Mouse (Mus musculus) CD8-positive naive resting alpha-beta T cell, adult 2 months (primary cell): ENCODE results near the gene Akap5.

Experiments
- DNase-seq, 2 experiments: peaks; one replicate each; pipeline ENCODE4 v3.0.0; 2022; ENCODE audit warnings: low read depth in 2 of 2, low spot score in 2 of 2

Gene Akap5

DNA sequence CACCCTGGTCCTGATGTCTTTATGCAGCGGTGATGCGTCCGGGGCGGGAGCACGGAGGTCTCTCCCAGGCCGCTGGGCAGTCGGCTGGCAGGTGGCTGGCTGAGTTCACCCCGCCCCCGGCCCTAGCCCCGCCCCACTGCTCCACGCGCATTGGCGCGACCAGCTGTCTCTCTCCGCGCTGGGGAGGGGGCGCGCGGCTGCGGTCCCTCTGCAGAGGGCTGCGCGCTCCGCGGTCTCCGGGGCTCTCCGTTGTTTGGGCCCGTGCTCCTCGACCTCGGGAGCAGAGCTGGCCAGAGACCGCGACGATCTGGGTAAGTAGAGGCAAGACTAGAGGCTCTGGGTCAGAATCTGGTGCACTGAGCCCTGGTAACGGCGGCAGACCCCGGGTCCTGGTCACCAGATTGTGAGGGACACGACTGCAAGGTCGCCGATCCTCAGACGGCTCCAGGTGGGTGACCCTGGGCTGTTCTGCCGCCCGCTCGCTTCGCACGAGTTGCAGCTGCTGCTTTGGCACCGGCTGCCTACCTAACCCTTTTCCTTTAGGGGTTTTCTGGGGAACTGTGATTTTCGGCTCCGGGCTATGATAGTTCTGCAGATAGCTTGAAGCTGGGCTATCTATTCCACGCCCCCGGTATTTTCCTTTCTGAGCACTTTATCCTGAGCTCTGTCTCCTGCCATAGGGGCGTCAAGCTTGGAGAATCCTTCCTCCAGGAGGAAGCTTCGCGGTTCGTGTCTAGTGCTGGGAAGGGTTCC is at the start of gene Akap5:
TSS of gene Akap5 (plus strand) at position 213 of the 753 bp plus-strand sequence.
- no peak for DNase-seq

DNA sequence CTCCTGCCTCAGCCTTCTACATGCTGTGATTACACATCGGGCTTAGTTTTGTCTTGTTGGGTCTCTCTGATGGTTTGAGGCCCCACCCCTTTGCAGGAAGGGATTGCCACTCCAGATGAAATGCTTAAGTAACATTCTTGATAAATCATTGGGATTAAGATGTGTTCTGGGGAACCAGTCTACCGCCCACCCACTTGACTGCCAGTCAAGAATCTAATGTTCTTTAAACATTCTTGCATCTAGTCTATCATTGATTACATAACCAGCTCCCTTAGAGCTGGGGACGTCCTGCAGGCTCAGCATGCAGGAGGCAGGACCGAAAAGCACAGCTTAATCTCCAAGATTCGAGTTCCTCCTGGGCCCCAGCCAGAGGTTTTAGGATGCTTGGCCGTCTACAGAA is 46.5 kb upstream of the Akap5 start:
- no peak for DNase-seq

DNA sequence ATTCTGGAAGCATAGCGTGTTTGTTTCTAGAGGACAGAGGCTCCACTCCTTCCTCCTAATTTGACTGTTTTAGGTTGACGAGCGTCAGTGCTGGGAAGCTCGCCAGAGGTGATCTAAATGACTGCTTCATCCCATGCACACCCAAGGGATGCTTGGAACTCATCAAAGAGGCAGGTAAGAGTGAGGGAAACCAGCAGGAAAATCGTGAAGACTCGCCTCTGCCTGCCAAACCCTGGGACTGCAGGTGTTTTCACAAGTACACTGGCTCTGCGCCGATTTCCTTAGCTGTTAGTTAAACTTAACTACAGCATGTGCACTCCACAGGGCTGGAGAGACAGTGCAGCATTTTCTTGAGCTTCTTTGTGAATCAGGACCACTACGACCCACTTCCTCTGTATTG is 44.1 kb upstream of the Akap5 start:
- no peak for DNase-seq

DNA sequence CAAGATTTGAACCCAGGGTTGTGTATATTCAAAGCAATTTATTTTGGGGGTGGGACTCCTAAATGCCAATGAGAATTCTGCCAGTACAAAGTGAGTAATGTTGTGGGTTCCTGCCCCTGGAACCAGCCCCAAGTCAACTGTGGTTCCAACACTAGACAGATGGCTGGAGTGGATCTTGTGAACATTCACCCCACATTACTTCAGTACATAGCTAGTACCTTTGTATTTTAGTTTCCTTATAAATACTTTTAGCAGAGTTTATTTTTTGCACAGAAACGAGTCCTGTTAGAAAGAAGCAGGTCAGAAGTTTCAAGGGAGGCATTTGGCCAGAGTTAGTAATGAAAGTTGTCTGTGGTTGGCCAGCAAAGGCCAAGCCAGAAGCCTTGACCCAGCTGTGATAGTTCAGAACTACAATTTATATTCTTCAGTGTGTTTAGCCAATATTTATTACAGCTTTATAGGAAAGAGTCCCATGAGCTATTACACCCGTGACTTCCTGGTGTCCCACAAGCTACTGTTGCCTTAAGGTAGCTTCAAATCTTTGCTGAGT is 43.5 kb upstream of the Akap5 start:
- DNase-seq = no peak

DNA sequence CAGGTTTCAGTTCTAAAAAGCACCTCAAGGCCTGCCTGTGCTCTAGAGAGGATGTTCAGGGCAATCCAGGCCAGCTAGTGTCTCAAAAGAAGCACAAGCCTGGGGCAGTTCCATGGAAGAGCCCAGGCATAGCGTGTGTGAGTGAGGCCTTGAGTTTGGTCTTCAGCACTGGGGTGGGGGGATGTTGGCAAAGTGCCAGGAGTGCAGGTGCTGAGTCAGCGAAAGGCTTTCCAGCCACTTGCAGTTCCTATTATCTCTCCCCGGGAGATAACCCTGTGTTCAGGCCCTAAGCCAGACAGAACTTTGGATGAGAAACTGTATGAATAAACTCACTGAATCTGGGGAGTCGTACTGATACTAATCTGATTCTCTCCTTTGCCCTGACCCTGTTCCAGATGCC is 42.6 kb upstream of the Akap5 start:
- DNase-seq = no peak

DNA sequence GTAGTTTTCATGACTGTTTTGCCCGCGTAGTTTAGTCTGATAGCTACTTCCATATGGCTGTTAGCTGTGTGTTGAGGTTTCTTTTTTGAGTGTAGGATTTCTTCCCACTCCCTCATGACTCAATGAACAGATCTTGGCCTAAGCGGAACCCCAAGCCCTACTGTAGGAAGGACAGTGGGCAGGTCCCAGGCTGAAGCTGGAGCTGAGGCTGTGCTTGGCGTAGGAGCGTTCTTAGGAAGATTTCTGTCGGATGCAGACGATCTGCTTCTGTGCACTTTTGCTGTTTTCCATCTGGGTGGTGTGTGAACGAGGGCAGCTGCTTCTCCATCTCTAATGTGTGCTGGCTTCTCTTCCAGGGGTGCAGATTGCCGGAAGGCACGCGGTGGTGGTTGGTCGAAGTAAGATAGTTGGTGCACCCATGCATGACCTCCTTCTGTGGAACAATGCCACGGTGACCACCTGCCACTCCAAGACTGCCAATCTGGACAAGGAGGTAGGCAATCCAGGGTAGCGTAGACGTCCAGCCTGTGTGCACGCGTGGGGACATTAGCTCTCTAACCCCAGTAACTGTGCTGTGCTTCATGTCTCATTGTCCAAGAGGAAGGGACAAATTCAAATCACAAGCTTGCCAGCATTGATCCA is 42.0 kb upstream of the Akap5 start:
- no peak for DNase-seq

DNA sequence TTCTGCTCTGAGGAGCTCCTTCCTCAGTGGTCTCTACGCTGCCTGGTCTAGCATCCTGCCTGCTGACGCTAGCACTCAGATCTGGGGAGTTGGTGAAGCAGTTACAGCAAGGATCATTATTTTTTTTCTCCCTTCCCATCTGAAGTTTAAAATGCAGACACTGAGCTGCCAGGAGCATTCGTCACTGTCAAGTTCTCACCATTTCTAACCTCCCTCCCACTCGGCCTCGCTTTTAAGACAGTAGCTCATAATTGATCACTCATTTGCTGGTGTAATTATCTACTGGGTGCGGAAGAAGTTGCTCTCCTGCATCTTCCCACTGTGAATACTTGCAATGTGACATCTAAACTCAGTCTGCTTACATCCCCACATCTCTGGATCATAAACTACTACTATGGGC is 39.3 kb upstream of the Akap5 start:
- DNase-seq = no peak

DNA sequence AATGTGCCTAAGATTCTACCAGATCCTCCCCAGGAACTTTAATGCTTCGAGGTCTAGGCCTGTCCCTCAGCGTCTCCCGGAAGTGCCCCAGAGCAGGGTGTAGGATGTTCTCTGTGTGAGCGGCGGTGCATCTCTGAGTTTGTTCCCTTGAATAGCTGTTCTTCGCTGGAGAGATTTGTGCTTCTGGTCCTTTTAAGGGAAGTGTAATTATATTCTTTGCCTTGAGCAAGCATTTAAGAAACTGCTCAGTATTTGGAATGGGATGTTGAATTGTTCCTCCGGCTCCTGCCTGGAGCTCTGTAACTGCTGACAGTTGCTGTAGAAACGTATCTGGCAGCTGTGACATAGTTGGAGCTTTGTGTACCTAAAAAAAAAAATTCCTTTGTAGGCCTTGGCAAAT is 36.7 kb upstream of the Akap5 start:
- DNase-seq = no peak

DNA sequence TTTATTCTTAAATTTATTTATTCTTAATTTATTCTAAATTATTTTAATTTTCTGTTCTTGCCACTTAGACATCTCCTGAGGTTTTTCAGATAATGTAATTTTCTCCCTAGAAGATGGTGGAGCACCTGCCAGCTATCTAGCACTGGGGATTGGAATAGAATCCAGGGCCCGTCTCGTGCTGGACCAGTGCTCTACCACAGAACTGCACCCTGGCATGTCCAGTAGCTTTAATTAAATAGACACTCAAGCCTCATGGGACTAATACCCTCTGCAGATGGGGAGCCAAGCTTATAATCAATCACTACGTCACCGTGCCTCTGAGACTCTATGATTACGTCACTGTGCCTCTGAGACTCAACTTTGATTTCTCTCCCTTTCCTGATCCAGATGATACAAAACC is 36.2 kb upstream of the Akap5 start:
- DNase-seq = no peak

DNA sequence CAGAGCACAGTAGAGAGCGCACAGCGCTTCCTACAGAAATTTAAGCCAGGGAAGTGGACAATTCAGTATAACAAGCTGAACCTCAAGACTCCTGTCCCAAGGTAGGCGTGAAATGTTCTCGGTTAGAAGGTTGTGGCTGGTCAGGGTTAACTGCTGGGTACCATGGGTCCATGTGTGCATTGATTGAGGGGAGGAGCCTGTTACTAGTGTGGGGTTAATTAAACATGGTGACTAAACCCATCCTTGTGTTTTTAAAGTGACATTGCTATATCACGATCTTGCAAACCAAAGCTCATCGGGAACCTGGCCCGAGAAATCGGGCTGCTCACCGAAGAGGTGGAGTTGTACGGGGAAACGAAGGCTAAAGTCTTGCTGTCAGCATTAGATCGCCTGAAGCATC is 35.3 kb upstream of the Akap5 start:
- DNase-seq = no peak

DNA sequence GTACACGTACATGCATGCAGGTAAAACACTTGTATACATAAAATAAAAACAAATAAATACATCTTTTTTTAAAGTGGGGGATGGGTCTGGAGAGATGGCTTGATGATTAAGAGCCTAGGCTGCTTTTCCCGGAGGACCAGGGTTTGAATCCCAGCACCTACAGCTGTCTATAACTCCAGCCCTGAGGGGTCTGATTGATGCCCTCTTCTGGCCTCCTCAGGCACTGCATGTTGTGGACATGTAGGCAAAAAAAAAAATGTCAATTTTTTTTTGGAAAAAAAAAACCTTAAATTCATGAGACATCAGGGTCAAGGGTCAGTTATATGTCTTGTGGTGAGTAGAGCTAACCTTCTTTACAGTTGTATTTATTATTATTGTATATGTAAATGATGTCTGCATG is 34.4 kb upstream of the Akap5 start:
- DNase-seq = peak in 1 of 2 experiments; percentile 7

DNA sequence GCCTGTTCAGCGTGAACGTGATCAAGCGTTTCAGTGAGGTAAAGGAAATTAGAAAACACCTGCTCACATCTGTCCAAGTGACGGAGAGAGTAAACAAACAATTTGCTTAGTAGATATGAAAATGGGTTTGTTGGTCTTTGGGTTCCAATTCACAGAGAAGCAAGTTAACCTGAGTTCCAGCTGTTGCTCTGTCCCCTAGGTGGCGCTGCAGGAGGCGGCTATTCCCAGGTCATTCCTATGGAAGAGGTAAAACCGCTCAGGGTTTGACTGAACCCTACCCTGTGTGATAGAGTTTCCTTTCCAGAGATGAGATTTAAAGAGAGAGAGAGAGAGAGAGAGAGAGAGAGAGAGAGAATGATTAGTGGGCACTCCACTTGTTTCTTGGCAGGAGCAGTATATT is 31.5 kb upstream of the Akap5 start:
- peak in 1 of 2 experiments; percentile 12 for DNase-seq

DNA sequence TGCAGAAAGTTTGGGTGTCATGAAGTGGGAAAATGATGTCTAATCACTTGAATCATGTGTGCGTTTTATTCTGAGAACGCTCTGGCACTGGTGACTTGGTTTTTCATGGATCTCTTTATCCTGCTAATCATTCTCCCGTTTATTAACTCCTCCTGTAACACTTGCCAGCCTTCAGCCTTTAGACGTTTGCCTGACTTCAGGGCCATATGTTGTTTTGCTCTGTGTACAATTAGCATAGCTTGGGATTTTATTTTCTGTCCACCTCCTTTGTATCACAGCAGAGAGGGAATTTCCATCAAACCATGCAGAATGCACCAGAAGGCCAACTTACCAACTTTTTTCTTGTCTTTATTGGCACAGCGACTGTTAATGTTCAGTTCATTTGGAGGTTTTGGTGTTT is 26.9 kb upstream of the Akap5 start:
- no peak for DNase-seq

DNA sequence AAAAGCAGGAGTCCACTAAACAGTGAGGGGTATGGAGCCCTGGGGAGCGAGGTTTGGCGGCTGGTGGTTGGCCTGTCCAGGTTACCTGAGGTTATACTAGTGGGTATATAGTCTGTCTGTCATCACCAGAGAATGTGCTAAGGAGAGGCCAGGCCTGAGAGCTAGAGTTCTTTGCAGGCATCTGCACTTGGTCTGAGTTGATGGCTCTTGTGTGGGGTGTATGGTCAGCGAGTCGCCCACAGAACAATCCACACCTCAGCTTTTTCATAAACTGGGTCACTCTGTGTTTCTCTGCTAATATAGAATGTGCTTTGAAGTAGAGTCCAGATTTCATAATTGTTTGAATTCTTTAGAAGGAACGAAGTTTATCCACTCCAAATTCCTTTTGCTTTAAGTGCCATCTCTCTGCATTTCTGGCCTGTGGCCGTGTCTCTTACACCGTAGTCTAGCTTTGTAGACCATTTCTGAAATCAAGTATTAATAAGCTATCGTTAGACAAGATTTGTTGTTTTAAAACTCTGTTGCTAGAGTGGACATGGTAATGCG is 25.3 kb upstream of the Akap5 start:
- no peak for DNase-seq

DNA sequence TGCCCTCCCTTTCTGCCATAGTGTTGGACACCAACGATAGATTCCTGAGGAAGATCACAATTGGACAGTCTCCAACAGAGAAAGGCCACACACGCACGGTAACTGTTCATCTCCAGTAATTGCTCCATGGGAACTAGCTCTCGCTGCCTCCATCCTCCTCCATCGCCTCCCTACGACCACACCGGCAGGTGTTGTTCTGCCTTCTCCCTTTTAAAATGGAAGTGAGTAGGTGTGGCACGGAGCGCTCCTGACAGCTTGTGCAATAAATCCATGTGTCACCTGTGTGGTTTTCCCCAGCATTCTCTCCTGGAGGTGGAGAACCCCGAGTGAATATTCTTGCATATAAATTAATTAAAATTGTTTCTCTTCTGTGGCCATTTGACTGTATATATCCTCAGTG is 24.3 kb upstream of the Akap5 start:
- no peak for DNase-seq

DNA sequence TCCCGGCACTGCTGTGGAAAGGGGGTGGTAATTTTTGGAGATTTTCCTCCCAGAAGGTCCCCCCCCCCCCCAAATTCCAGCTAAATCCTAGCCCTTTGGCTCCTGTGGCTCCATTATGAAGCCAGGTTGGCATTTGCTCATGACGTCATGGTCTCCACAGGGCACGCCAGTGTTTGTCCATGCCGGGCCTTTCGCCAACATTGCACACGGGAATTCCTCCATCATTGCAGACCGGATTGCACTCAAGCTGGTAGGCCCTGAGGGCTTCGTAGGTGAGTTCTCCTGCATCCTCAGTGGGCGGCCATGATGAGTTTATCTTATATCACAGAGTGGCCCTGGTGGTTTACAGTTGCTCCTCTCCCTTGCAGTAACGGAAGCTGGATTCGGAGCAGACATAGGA is 21.2 kb upstream of the Akap5 start:
- no peak for DNase-seq

DNA sequence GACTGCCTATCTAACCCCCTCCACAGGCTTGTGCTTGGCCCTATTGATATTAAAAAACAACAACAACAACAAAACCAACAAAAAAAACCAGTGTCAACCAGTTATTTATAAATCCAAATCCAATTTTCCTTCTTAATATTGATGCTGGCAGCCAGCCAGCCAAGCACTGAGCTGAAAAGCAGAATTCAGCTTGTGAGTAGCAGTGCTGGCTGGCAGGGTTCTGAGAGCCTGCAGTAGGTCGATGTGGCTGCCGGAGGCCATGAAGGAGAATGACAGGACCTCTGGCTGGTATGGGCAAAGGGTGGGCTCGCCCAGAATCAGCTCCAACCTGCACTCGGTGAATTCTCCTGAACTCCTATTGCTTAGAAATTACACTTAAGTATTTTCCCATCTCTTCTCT is 20.5 kb upstream of the Akap5 start:
- DNase-seq = no peak

DNA sequence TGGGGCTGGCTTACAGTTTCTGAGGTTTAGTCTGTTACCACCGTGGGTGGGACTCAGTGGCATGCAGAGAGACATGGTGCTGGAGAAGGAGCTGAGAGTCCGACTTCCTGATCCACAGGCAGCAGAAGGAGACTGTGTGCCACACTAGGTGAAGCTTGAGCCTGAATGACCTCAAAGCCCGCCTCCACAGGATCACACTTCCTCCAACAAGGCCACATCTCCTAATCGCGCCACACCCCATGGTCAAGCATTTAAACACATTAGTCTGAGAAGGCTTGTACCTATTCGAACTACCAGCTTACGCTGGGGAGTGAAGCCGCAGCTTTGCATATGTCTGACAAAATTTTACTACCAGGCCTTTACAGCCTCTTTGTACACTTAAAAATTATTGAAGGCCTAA is 19.6 kb upstream of the Akap5 start:
- DNase-seq = no peak

DNA sequence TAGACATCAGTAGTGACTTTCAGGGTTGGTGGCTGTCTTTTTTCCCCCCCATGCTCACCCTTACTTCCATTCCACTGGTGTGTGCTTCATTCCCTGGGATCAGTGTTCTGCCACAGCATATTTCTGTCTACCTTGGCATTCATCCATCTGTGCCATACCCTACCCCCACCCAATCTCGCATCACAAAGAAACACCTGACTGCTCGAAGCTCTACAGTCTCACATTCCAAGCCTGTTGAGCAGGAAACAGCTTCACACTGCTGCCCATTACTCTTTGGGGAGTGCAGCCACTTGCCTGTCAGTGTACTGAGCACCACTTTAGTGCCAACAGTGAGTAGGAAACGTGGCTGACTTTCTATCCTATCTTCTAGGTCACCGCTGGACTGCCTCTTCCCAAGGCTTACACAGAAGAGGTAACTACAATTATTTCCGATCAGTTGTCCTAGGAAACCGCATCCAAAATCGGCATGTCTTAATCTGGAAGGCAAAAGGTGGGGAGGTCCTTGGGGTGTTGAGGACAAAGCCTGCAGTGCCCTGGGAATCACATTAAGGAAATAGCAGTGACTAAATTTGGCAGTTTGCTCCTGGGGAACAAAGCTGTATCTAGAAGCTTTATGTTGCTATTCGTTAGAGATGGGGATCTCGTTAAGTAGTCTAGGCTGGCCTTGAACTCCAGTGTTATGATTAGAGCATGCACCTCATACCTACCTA is 17.7 kb upstream of the Akap5 start:
- DNase-seq = no peak

DNA sequence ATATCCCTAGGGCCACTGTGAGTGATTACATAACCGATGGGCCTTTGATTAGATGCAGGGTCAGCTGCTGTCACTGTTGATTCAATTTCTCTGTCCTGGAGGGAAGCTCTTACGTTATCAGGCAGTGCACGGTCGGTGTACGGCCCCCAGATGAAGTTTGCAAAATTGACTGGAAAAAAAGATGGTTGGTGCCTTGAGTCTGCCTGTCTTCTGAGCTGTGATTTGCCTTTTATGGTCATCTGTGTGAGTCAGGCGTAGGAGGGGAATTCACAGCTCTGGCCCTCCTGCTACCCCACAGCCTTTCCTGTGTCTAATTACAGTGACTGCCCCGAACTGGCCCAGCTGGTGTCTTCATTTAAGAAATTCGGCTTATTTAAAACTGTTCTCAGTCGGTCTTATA is 16.7 kb upstream of the Akap5 start:
- no peak for DNase-seq

DNA sequence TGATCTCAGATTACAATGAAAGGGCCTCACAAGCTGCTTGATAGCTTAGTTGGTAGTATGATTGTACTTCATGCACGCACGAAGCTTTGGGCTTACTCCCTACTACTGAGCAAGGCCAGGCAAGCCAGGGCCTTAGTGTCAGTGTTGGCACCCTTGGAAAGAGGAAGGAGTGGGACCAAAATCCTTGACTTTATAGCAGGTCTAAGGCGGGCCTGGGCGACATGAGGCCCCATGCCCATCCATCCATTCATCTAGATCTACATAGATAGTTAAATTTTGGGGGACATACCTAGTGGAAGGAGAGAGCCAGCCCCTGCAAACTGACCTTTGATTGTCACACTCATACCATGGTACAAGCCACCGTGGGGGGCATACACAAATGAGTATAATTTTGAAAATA is 16.3 kb upstream of the Akap5 start:
- no peak for DNase-seq

DNA sequence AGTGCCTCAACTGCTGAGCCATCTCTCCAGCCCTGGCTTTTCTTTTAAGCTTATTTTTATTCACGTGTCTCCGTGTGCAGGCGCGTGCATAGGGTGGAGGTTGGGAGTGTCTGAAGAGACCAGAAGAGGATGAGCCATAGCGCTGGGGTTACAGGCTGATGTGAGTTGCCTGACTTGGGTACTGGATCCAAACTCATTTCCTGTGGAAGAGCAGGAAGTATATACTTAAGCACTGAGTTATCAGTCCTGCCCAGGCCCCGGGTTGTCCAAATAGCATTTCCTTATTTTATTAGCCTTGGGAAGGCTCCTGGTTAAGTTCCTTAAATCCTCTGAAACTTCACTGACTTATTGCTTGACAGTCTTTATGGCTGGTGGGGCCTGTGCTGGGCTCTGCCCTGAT is 14.7 kb upstream of the Akap5 start:
- no peak for DNase-seq
